Mouse (Mus musculus): ENCODE measurements around the gene Cdc45. TPM values are rescaled to one million over a fixed set of nuclear protein-coding genes. Genes with fewer than 3 reads are reported as not detected.
"Not testable (repeated sequence)": the region's sequence is repeated elsewhere in the genome, so short reads cannot be mapped to it uniquely, and the experiment has no call there.

Cdc45 gene
- polyA plus RNA-seq (2015; fragmentation: Nextera tagmentation; extraction: Ambion mirVana) = 37.2 and 39.3 TPM in 2 replicates

- Histone ChIP-seq H3K4me2 (replicated peaks) (peak within 1 kb of the TSS; percentile 82), H3K4me3 (replicated peaks) (peak within 1 kb of the TSS; percentile 61), H3K9me3 (no peaks in the 10 kb centered on the region), H3K27me3 (replicated peaks) (no peaks in the 10 kb centered on the region), H3K27ac (peak within 1 kb of the TSS; percentile 56), H3K9ac (peak within 1 kb of the TSS; percentile 76), H3K4me1 (replicated peaks) (peaks cover 13% of the 10 kb centered on the region; the same call in 1 of the 2 replicates), H3K36me3 (peaks cover 27% of the 10 kb centered on the region)
- WGBS = under 1% methylated on average over 42 of the region's 42 CpGs
- ATAC-seq = peak; percentile 97
Observed at GRCm38 (mm10) chr16:18811468-18812384, at the start of gene Cdc45, which contains the start of gene Ufd1. TSS of gene Cdc45 (minus strand) at chr16:18811987. TSS of gene Ufd1 (plus strand) at chr16:18811779.

GRCm38 (mm10) chr16:18860186-18860585, 48.4 kb upstream of the Cdc45 start:
- Histone ChIP-seq H3K4me1 (replicated peaks) (no peaks in the 10 kb centered on the region), H3K4me2 (replicated peaks) (no peak overlapping the region), H3K36me3 (no peaks in the 10 kb centered on the region), H3K9ac (no peak overlapping the region), H3K27me3 (replicated peaks) (no peaks in the 10 kb centered on the region), H3K4me3 (replicated peaks) (no peak overlapping the region), H3K27ac (no peak overlapping the region), H3K9me3 (no peaks in the 10 kb centered on the region)
- ATAC-seq = no peak
- 71% methylated on average over 1 of the region's 1 CpGs for WGBS

- Histone ChIP-seq H3K27ac (no peak overlapping the region), H3K4me3 (replicated peaks) (no peak overlapping the region), H3K9me3 (no peaks in the 10 kb centered on the region), H3K36me3 (no peaks in the 10 kb centered on the region), H3K9ac (no peak overlapping the region), H3K27me3 (replicated peaks) (no peaks in the 10 kb centered on the region), H3K4me1 (replicated peaks) (no peaks in the 10 kb centered on the region), H3K4me2 (replicated peaks) (no peak overlapping the region)
- ATAC-seq = no peak
Observed at GRCm38 (mm10) chr16:18858551-18858950, 46.8 kb upstream of the Cdc45 start.

GRCm38 (mm10) chr16:18849521-18850190, 37.9 kb upstream of the Cdc45 start:
- not testable (repeated sequence) for H3K9me3 ChIP-seq; ATAC-seq; H3K4me3 ChIP-seq (replicated peaks); H3K4me1 ChIP-seq (replicated peaks); H3K27me3 ChIP-seq (replicated peaks); H3K27ac ChIP-seq; H3K36me3 ChIP-seq; H3K4me2 ChIP-seq (replicated peaks); H3K9ac ChIP-seq
- 87% methylated on average over 16 of the region's 17 CpGs for WGBS

- Histone ChIP-seq H3K27me3 (replicated peaks) (no peaks in the 10 kb centered on the region), H3K27ac (no peak overlapping the region), H3K4me2 (replicated peaks) (no peak overlapping the region), H3K9ac (no peak overlapping the region), H3K4me1 (replicated peaks) (no peaks in the 10 kb centered on the region), H3K4me3 (replicated peaks) (no peak overlapping the region), H3K36me3 (no peaks in the 10 kb centered on the region), H3K9me3 (no peaks in the 10 kb centered on the region)
- ATAC-seq = no peak
- 87% methylated on average over 15 of the region's 15 CpGs for WGBS
Observed at GRCm38 (mm10) chr16:18846301-18846820, 34.6 kb upstream of the Cdc45 start.

- H3K36me3 ChIP-seq = peaks cover 4% of the 10 kb centered on the region; the same call in 1 of the 2 replicates
- H3K27ac ChIP-seq = no peak overlapping the region
- no peak overlapping the region for H3K9ac ChIP-seq
- no peaks in the 10 kb centered on the region for H3K9me3 ChIP-seq
- H3K4me2 ChIP-seq (replicated peaks) = no peak overlapping the region
- ATAC-seq = no peak
- H3K27me3 ChIP-seq (replicated peaks) = no peaks in the 10 kb centered on the region
- WGBS = 92% methylated on average over 4 of the region's 4 CpGs
- no peaks in the 10 kb centered on the region for H3K4me1 ChIP-seq (replicated peaks)
- H3K4me3 ChIP-seq (replicated peaks) = no peak overlapping the region
Observed at GRCm38 (mm10) chr16:18838346-18838745, 26.6 kb upstream of the Cdc45 start.

GRCm38 (mm10) chr16:18836468-18837208, 24.9 kb upstream of the Cdc45 start, which contains the start of the genes 2510002D24Rik and Gm28539:
TSS of gene 2510002D24Rik (plus strand) at chr16:18836578.
TSS of gene Gm28539 (plus strand) at chr16:18836584.
- no peaks in the 10 kb centered on the region for H3K4me1 ChIP-seq (replicated peaks)
- WGBS = 1% methylated on average over 46 of the region's 46 CpGs
- H3K4me2 ChIP-seq (replicated peaks) = peak within 1 kb of the TSS; percentile 75
- H3K9me3 ChIP-seq = no peaks in the 10 kb centered on the region
- no peaks in the 10 kb centered on the region for H3K27me3 ChIP-seq (replicated peaks)
- peaks cover 7% of the 10 kb centered on the region; the same call in 1 of the 2 replicates for H3K36me3 ChIP-seq
- H3K27ac ChIP-seq = peak within 1 kb of the TSS; percentile 79
- ATAC-seq = peak; percentile 99
- peak within 1 kb of the TSS; percentile 91 for H3K9ac ChIP-seq
- H3K4me3 ChIP-seq (replicated peaks) = peak within 1 kb of the TSS; percentile 92

- 25% methylated on average over 3 of the region's 3 CpGs for WGBS
- peaks cover 9% of the 10 kb centered on the region for H3K36me3 ChIP-seq
- H3K4me2 ChIP-seq (replicated peaks) = peak overlapping the region; percentile 75
- peak overlapping the region; percentile 79; the same call in 1 of the 2 replicates for H3K27ac ChIP-seq
- H3K27me3 ChIP-seq (replicated peaks) = no peaks in the 10 kb centered on the region
- H3K9ac ChIP-seq = no peak overlapping the region
- no peaks in the 10 kb centered on the region for H3K9me3 ChIP-seq
- peak; percentile 63 for ATAC-seq
- no peaks in the 10 kb centered on the region for H3K4me1 ChIP-seq (replicated peaks)
- H3K4me3 ChIP-seq (replicated peaks) = peak overlapping the region; percentile 92
Observed at GRCm38 (mm10) chr16:18836073-18836467, 24.3 kb upstream of the Cdc45 start.

GRCm38 (mm10) chr16:18833486-18833885, 21.7 kb upstream of the Cdc45 start:
- no peaks in the 10 kb centered on the region for H3K9me3 ChIP-seq
- no peaks in the 10 kb centered on the region for H3K27me3 ChIP-seq (replicated peaks)
- peaks cover 18% of the 10 kb centered on the region for H3K36me3 ChIP-seq
- H3K9ac ChIP-seq = no peak overlapping the region
- H3K27ac ChIP-seq = no peak overlapping the region
- WGBS = 67% methylated on average over 2 of the region's 2 CpGs
- no peak overlapping the region for H3K4me3 ChIP-seq (replicated peaks)
- no peak overlapping the region for H3K4me2 ChIP-seq (replicated peaks)
- H3K4me1 ChIP-seq (replicated peaks) = no peaks in the 10 kb centered on the region
- no peak for ATAC-seq

- Histone ChIP-seq H3K9me3 (no peaks in the 10 kb centered on the region), H3K9ac (no peak overlapping the region), H3K36me3 (peaks cover 49% of the 10 kb centered on the region), H3K27me3 (replicated peaks) (no peaks in the 10 kb centered on the region), H3K4me2 (replicated peaks) (no peak overlapping the region), H3K4me1 (replicated peaks) (no peaks in the 10 kb centered on the region), H3K27ac (no peak overlapping the region), H3K4me3 (replicated peaks) (no peak overlapping the region)
- ATAC-seq = no peak
- 89% methylated on average over 6 of the region's 6 CpGs for WGBS
Observed at GRCm38 (mm10) chr16:18829102-18829501, 17.3 kb upstream of the Cdc45 start.

- no peak overlapping the region for H3K27ac ChIP-seq
- H3K9ac ChIP-seq = no peak overlapping the region
- no peak overlapping the region for H3K4me3 ChIP-seq (replicated peaks)
- 92% methylated on average over 3 of the region's 3 CpGs for WGBS
- peaks cover 46% of the 10 kb centered on the region for H3K36me3 ChIP-seq
- H3K9me3 ChIP-seq = no peaks in the 10 kb centered on the region
- H3K4me1 ChIP-seq (replicated peaks) = no peaks in the 10 kb centered on the region
- no peak overlapping the region for H3K4me2 ChIP-seq (replicated peaks)
- no peaks in the 10 kb centered on the region for H3K27me3 ChIP-seq (replicated peaks)
- no peak for ATAC-seq
Observed at GRCm38 (mm10) chr16:18828630-18829029, 16.8 kb upstream of the Cdc45 start.

Data from intestine, embryonic 15.5 days (tissue).